In the genomic region with DNA sequence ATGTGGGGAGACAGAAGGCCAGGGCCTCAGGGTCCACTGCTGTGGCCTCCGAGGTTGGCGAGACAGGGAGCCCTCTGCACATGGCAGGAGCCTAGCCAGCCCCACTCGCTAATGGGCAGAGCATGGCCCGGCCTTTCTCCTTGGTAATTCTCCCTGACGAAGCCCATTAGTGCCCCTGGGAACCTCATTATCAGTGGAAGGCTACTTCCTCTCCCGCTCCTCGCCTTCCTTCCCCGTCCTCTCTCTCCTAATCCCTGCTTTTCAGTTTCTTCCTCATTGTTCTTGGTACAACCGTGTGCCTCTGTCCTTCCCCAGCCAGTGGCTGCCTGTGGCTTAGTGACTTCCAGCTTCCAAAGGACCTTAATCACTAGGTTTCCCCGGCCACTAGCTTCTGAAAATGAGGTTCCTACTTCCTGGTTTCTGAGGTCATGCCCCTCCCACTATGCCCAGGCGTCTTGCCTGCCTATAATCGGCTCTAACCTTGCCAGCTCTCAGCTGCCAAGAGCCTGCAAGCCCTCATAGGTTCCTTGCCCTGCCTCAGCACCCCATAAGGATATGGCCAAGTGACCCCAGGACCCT, we compare ENCODE assay signal across 9 mouse cellular contexts. TPM values are rescaled to one million over a fixed set of nuclear protein-coding genes. Genes with fewer than 3 reads are reported as not detected.
A peak's percentile ranks its signal among the peaks of the same experiment; 100 is the strongest.
DNase-seq lines count a peak whose midpoint lies in the region; ATAC-seq and TF ChIP-seq lines count a peak whose summit lies in the region.
"Had no signal": no experiment of that assay in that cellular context is flagged by ENCODE, and none has a peak within 500 bp of the region (broad histone marks: within the 10 kb centered on the region; RNA-seq: fewer than 3 reads in every experiment).

No protein-coding gene starts in this region.

- no peak for DNase-seq in neural tube, embryonic 10.5 days (ENCODE audit: extremely low spot score, low spot score)
- DNase-seq in liver, embryonic 14.5 days (ENCODE audit: low read depth in 3 of 3, low spot score in 3 of 3), result peak in 1 of 3 experiments; percentile 11
- peak; percentile 56 for DNase-seq in splenic B cell, adult 2 months (ENCODE audit: low read depth, low spot score)
- no peak for DNase-seq in left cerebral cortex, postnatal 10 days (ENCODE audit: extremely low spot score in 1 of 2, low spot score in 2 of 2)
- no peak for DNase-seq in layer of hippocampus, postnatal 25 days (ENCODE audit: extremely low spot score in 1 of 2, low spot score in 1 of 2)

- 10% methylated on average over 12 of the region's 12 CpGs for WGBS in forebrain, embryonic 12.5 days
- 11% methylated on average over 12 of the region's 12 CpGs for WGBS in forebrain, embryonic 16.5 days
- WGBS in neural tube, embryonic 13.5 days, result 39% methylated on average over 12 of the region's 12 CpGs
- 19% methylated on average over 12 of the region's 12 CpGs for WGBS in liver, embryonic 14.5 days (ENCODE audit: insufficient replicate concordance)

- TF ChIP-seq CTCF in liver, embryonic 14.5 days (IDR thresholded peaks at IDR 0.05; ENCODE audit: low read depth), result no peak

- peak overlapping the region; percentile 53; the same call in 1 of the 2 replicates for H3K27ac ChIP-seq in forebrain, embryonic 12.5 days
- no peak overlapping the region for H3K27ac ChIP-seq in forebrain, embryonic 16.5 days (ENCODE audit: low read length)
- H3K27ac ChIP-seq in neural tube, embryonic 13.5 days (replicated peaks), result peak overlapping the region; percentile 39; the same call in 1 of the 2 replicates
- H3K27ac ChIP-seq in liver, embryonic 14.5 days, result no peak overlapping the region
- H3K27ac ChIP-seq: heart, adult 2 months had no signal

- no peak overlapping the region for H3K4me3 ChIP-seq in forebrain, embryonic 12.5 days (replicated peaks)
- no peak overlapping the region for H3K4me3 ChIP-seq in forebrain, embryonic 16.5 days (replicated peaks; ENCODE audit: low read length)
- H3K4me3 ChIP-seq in neural tube, embryonic 13.5 days, result no peak overlapping the region
- 0 out of 4 replicates have a peak overlapping the region, but pooled peaks of 1 of the 2 experiments have one; percentile 13 for H3K4me3 ChIP-seq in liver, embryonic 14.5 days (ENCODE audit: insufficient read depth in 1 of 2, low read depth in 2 of 2, low read length in 2 of 2)
- H3K4me3 ChIP-seq: heart, adult 2 months had no signal

- no peaks in the 10 kb centered on the region for H3K27me3 ChIP-seq in forebrain, embryonic 12.5 days
- no peaks in the 10 kb centered on the region for H3K27me3 ChIP-seq in forebrain, embryonic 16.5 days (replicated peaks; ENCODE audit: control insufficient read depth, insufficient read depth, low read length)
- H3K27me3 ChIP-seq in neural tube, embryonic 13.5 days, result no peaks in the 10 kb centered on the region
- no peaks in the 10 kb centered on the region for H3K27me3 ChIP-seq in liver, embryonic 14.5 days (ENCODE audit: control insufficient read depth, insufficient read depth, low read length)
- no peaks in the 10 kb centered on the region for H3K27me3 ChIP-seq in splenic B cell, adult 2 months (ENCODE audit: control insufficient read depth, insufficient read depth, low read length, poor library complexity, severe bottlenecking)

- H3K9ac ChIP-seq in forebrain, embryonic 12.5 days, result no peak overlapping the region
- H3K9ac ChIP-seq in forebrain, embryonic 16.5 days (replicated peaks; ENCODE audit: low read depth, low read length), result no peak overlapping the region
- H3K9ac ChIP-seq in neural tube, embryonic 13.5 days, result no peak overlapping the region
- H3K9ac ChIP-seq in liver, embryonic 14.5 days (replicated peaks), result no peak overlapping the region

- TF ChIP-seq EP300 in liver, embryonic 14.5 days (IDR thresholded peaks at IDR 0.05; ENCODE audit: low read depth), result no peak

- no peaks in the 10 kb centered on the region for H3K9me3 ChIP-seq in forebrain, embryonic 12.5 days
- no peaks in the 10 kb centered on the region for H3K9me3 ChIP-seq in forebrain, embryonic 16.5 days (ENCODE audit: control insufficient read depth, low read length)
- H3K9me3 ChIP-seq in neural tube, embryonic 13.5 days, result no peaks in the 10 kb centered on the region
- no peaks in the 10 kb centered on the region for H3K9me3 ChIP-seq in liver, embryonic 14.5 days (ENCODE audit: control insufficient read depth, low read length)

- no peak for ATAC-seq in forebrain, embryonic 12.5 days (ENCODE audit: low FRiP score)
- ATAC-seq in forebrain, embryonic 16.5 days, result no peak
- no peak for ATAC-seq in neural tube, embryonic 13.5 days (ENCODE audit: low read depth)
- ATAC-seq in liver, embryonic 14.5 days (ENCODE audit: insufficient read depth), result no peak

- peaks cover 45% of the 10 kb centered on the region for H3K4me1 ChIP-seq in forebrain, embryonic 12.5 days
- peaks cover 15% of the 10 kb centered on the region for H3K4me1 ChIP-seq in forebrain, embryonic 16.5 days (replicated peaks; ENCODE audit: control insufficient read depth, insufficient read depth, low read length)
- peaks cover 42% of the 10 kb centered on the region for H3K4me1 ChIP-seq in neural tube, embryonic 13.5 days (replicated peaks)
- peaks cover 0 to 4% of the 10 kb centered on the region in 2 experiments; a peak in 1 of 4 replicates for H3K4me1 ChIP-seq in liver, embryonic 14.5 days (replicated peaks; ENCODE audit: control insufficient read depth in 2 of 2, insufficient read depth in 2 of 2, low read length in 1 of 2)

- no peak overlapping the region for H3K4me2 ChIP-seq in forebrain, embryonic 12.5 days
- H3K4me2 ChIP-seq in forebrain, embryonic 16.5 days (ENCODE audit: low read length), result no peak overlapping the region
- H3K4me2 ChIP-seq in neural tube, embryonic 13.5 days, result no peak overlapping the region
- H3K4me2 ChIP-seq in liver, embryonic 14.5 days (ENCODE audit: low read depth), result peak overlapping the region; percentile 27; the same call in 1 of the 2 replicates

- H3K36me3 ChIP-seq in forebrain, embryonic 12.5 days (replicated peaks), result 0 out of 2 replicates have a peak, but pooled peaks cover 2% of the 10 kb centered on the region
- H3K36me3 ChIP-seq in forebrain, embryonic 16.5 days (ENCODE audit: control insufficient read depth, insufficient read depth), result no peaks in the 10 kb centered on the region
- H3K36me3 ChIP-seq in neural tube, embryonic 13.5 days, result 0 out of 2 replicates have a peak, but pooled peaks cover 9% of the 10 kb centered on the region
- no peaks in the 10 kb centered on the region for H3K36me3 ChIP-seq in liver, embryonic 14.5 days (replicated peaks; ENCODE audit: control insufficient read depth, insufficient read depth, low read depth)
- no peaks in the 10 kb centered on the region for H3K36me3 ChIP-seq in splenic B cell, adult 2 months (ENCODE audit: control insufficient read depth, insufficient read depth, low read length, poor library complexity, severe bottlenecking)

- intact Hi-C loops in left cerebral cortex, postnatal 10 days (cut with DNase I), result loop anchor here (5.0 kb wide), 1 partner anchor 37 kb away; no protein-coding TSS in a partner anchor

RNA-seq across cellular contexts. Expression of a gene that starts 31.0 kb away (rescaled TPM):
- 5.6 and 6.8 TPM in 2 replicates for polyA plus RNA-seq in forebrain, embryonic 12.5 days (2016; fragmentation: Nextera tagmentation; extraction: Ambion mirVana)
- 3.8 and 4.0 TPM in 2 replicates for polyA plus RNA-seq in forebrain, embryonic 16.5 days (2015; fragmentation: Nextera tagmentation; extraction: Ambion mirVana)
- 13.4 and 16.9 TPM in 2 replicates for polyA plus RNA-seq in neural tube, embryonic 13.5 days (2015; fragmentation: Nextera tagmentation; extraction: Ambion mirVana)
- polyA plus RNA-seq in liver, embryonic 14.5 days (2012; rRNA removed), result 0.09 and 0.12 TPM in 2 replicates
- polyA plus RNA-seq in liver, embryonic 14.5 days (2014; fragmentation: Nextera tagmentation; extraction: Ambion mirVana), result 0.09 and 0.38 TPM in 2 replicates
- total RNA-seq in left cerebral cortex, postnatal 10 days (2021), result 1 to 10 TPM; 1.4 to 2.6 TPM
- total RNA-seq in layer of hippocampus, postnatal 25 days (2021), result 1 to 10 TPM; 2.2 to 3.5 TPM

RNA-seq across cellular contexts. Expression of a gene that starts 48.8 kb away (rescaled TPM):
- polyA plus RNA-seq in forebrain, embryonic 12.5 days (2016; fragmentation: Nextera tagmentation; extraction: Ambion mirVana), result 597 and 603 TPM in 2 replicates
- 503 and 525 TPM in 2 replicates for polyA plus RNA-seq in forebrain, embryonic 16.5 days (2015; fragmentation: Nextera tagmentation; extraction: Ambion mirVana)
- 514 and 540 TPM in 2 replicates for polyA plus RNA-seq in neural tube, embryonic 13.5 days (2015; fragmentation: Nextera tagmentation; extraction: Ambion mirVana)
- polyA plus RNA-seq in liver, embryonic 14.5 days (2012; rRNA removed), result 697 and 811 TPM in 2 replicates
- polyA plus RNA-seq in liver, embryonic 14.5 days (2014; fragmentation: Nextera tagmentation; extraction: Ambion mirVana), result 661 and 668 TPM in 2 replicates
- 100 to 1,000 TPM; 266 to 286 TPM for total RNA-seq in left cerebral cortex, postnatal 10 days (2021)
- 100 to 1,000 TPM; 250 to 278 TPM for total RNA-seq in layer of hippocampus, postnatal 25 days (2021)

RNA-seq across cellular contexts. Expression of a gene that starts 53.5 kb away (rescaled TPM):
- polyA plus RNA-seq in forebrain, embryonic 12.5 days (2016; fragmentation: Nextera tagmentation; extraction: Ambion mirVana), result 29.9 and 34.4 TPM in 2 replicates
- 45.2 and 48.0 TPM in 2 replicates for polyA plus RNA-seq in forebrain, embryonic 16.5 days (2015; fragmentation: Nextera tagmentation; extraction: Ambion mirVana)
- 53.0 and 59.8 TPM in 2 replicates for polyA plus RNA-seq in neural tube, embryonic 13.5 days (2015; fragmentation: Nextera tagmentation; extraction: Ambion mirVana)
- 0.81 and 0.90 TPM in 2 replicates for polyA plus RNA-seq in liver, embryonic 14.5 days (2012; rRNA removed)
- 0.85 and 0.94 TPM in 2 replicates for polyA plus RNA-seq in liver, embryonic 14.5 days (2014; fragmentation: Nextera tagmentation; extraction: Ambion mirVana)
- total RNA-seq in left cerebral cortex, postnatal 10 days (2021), result 10 to 100 TPM; 34.2 to 35.5 TPM
- 10 to 100 TPM; 20.3 to 26.2 TPM for total RNA-seq in layer of hippocampus, postnatal 25 days (2021)

Comparison
In these comparisons a context has a peak if more than half of its experiments do, and no peak if none do; other contexts are left out.
1. H3K27ac ChIP-seq: peak in forebrain, embryonic 12.5 days (single experiment) and neural tube, embryonic 13.5 days (single experiment); none in forebrain, embryonic 16.5 days (single experiment) and liver, embryonic 14.5 days (single experiment).
2. RNA of a gene that starts 53.5 kb away (polyA plus RNA-seq): 53.0 to 59.8 TPM in neural tube, embryonic 13.5 days, 45.2 to 48.0 TPM in forebrain, embryonic 16.5 days and 29.9 to 34.4 TPM in forebrain, embryonic 12.5 days; 0.81 to 0.94 TPM in liver, embryonic 14.5 days; every median in the first group is over 10 times any median in the second.